Mouse (Mus musculus) lung, adult 2 months (tissue): ENCODE measurements around the gene Runx2.

Experiments
- CTCF ChIP-seq: fragments of 200-500 bp; IDR thresholded peaks from 2 replicates; pipeline ENCODE4 v1.5.1; 2011; ENCODE audit warnings: mild to moderate bottlenecking, low read length, control low read depth; ENCODE audit not compliant: insufficient read depth
- POLR2A ChIP-seq: fragments of 200-500 bp; IDR thresholded peaks from 2 replicates; pipeline ENCODE4 v1.6.1; 2011; ENCODE audit warnings: low read depth, mild to moderate bottlenecking, control low read depth, low read length, borderline replicate concordance; ENCODE audit errors: extremely low read depth

DNA sequence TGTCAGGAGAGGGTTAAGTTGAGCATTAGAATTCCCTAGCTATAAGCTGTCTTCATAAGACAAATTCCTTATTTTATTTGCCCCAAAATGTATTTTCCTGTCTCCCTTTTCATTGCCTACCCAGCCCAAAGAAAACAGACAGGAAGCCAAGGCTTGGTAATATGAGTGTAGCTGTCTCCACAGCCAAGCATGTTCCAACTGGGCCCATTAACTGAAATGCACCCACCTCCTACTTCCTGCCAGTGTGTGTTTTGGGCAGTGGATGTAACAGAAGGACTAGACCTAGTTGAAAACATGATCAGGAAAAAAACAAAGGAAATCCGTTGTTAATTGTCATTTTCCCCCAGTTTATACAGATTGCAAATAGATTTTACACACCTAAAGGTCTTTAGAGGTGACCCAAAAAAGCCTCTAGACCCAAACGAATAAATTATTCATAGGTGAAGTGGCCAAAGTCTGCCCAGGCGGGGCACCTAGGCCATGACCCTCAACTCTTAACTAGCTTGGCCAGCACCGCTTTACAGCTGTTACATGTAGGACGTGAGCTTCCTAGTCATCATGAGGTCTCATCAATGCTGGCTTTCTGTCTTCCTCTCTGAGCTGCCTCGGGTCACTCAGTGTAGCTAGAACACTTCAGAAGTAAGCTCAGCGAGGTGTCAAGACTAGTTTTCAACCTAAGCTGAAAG is 154.3 kb downstream of the Runx2 start:
- TF ChIP-seq CTCF: no peak
- TF ChIP-seq POLR2A: no peak
